Mouse (Mus musculus): ENCODE data around the gene Gm6401. TPM values are rescaled to one million over a fixed set of nuclear protein-coding genes. Genes with fewer than 3 reads are reported as not detected.

Gene Gm6401
- polyA plus RNA-seq (2015; fragmentation: Nextera tagmentation; extraction: Ambion mirVana), result not detected in 2 replicates

GRCm38 (mm10) chr14:41967827-41968226, at the start of gene Gm6401:
Gm6401 (minus strand) TSS chr14:41967927.

DNA sequence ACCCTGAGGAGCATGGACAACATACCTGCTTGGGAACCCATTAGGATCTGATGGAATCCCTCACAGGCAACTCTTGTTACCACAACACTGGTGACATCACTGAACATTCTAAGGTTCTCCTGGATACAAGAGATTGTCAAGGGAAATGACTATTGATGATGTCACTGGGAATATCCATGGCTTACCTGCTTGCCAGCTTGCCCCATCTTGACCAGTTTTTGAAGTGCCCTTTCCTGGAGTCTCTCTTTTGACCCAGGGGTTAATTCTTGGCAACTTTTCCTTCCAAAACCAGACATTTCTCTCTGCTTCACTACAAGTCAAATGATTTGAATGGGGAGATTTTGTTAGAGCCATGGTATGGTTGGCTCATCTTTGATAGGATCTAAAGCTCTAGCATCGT, 15.5 kb upstream of the Gm6401 start, which contains the start of gene Gm3543:
TSS of gene Gm3543 (minus strand) at position 101 of the 400 bp plus-strand sequence.

DNA sequence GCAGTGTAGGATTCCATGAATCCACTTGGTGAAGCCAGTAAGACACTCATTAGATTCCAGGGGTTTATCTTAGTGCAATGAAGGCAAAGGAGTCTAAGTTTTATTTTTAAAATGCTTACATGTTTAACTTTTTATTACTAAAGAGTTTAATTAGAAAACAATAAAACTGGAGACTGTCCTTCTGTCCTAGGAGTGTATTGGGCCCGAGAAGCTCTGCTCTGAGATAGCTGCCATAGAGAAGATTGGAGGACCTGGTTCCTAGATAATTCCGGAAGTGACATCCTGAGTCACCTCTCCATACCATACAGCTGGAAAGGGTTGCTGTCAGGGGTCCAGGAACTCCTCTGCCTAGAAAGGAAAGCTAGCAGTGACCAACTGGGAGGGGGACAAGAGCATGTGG, 24.0 kb downstream of the Gm6401 start, which contains the start of gene 1700024B05Rik:
TSS of gene 1700024B05Rik (plus strand) at position 301 of the 400 bp plus-strand sequence.

GRCm38 (mm10) chr14:41924649-41925048, 43.1 kb downstream of the Gm6401 start, which contains the start of gene 1700049E17Rik1:
1700049E17Rik1 (plus strand) TSS chr14:41924949.

Other genes starting within 250 kb of the Gm6401 start
- gene Gm7929, start 217.3 kb downstream of the Gm6401 start, polyA plus RNA-seq (2015; fragmentation: Nextera tagmentation; extraction: Ambion mirVana), result not detected in 2 replicates
- not detected in 2 replicates for gene Gm47189, start 195.5 kb downstream of the Gm6401 start, polyA plus RNA-seq (2015; fragmentation: Nextera tagmentation; extraction: Ambion mirVana)
- gene Gm7980, start 60.6 kb downstream of the Gm6401 start, polyA plus RNA-seq (2015; fragmentation: Nextera tagmentation; extraction: Ambion mirVana), result not detected in 2 replicates
- gene 1700049E17Rik1, start 43.0 kb downstream of the Gm6401 start, polyA plus RNA-seq (2015; fragmentation: Nextera tagmentation; extraction: Ambion mirVana), result not detected in 2 replicates
- not detected in 2 replicates for gene 1700024B05Rik, start 23.9 kb downstream of the Gm6401 start, polyA plus RNA-seq (2015; fragmentation: Nextera tagmentation; extraction: Ambion mirVana)
- gene Gm3543, start 15.4 kb upstream of the Gm6401 start, polyA plus RNA-seq (2015; fragmentation: Nextera tagmentation; extraction: Ambion mirVana), result not detected in 2 replicates
- not detected in 2 replicates for gene Gm7951, start 149.4 kb upstream of the Gm6401 start, polyA plus RNA-seq (2015; fragmentation: Nextera tagmentation; extraction: Ambion mirVana)
- gene Gm17027, start 194.7 kb upstream of the Gm6401 start, polyA plus RNA-seq (2015; fragmentation: Nextera tagmentation; extraction: Ambion mirVana), result not detected in 2 replicates
- gene Gm3573, start 222.9 kb upstream of the Gm6401 start, polyA plus RNA-seq (2015; fragmentation: Nextera tagmentation; extraction: Ambion mirVana), result not detected in 2 replicates

Measured in neural tube, postnatal 0 days (tissue).